Mouse (Mus musculus): ENCODE results near the gene Jakmip3. TPM values are rescaled to one million over a fixed set of nuclear protein-coding genes. Genes with fewer than 3 reads are reported as not detected.

The Jakmip3 gene
- polyA plus RNA-seq, 1 experiment from 2014 or later, result 0.59 TPM

- Histone ChIP-seq H3K27me3 (ENCODE audit: control insufficient read depth, insufficient read depth, low read length) (peaks cover 4% of the 10 kb centered on the region; the same call in 1 of the 2 replicates), H3K9me3 (replicated peaks; ENCODE audit: control insufficient read depth, low read length) (no peaks in the 10 kb centered on the region), H3K27ac (ENCODE audit: low read depth, low read length) (no peak overlapping the region), H3K4me3 (ENCODE audit: low read depth, low read length) (no peak overlapping the region), H3K36me3 (ENCODE audit: control insufficient read depth, insufficient read depth, low read length) (no peaks in the 10 kb centered on the region), H3K4me1 (ENCODE audit: control insufficient read depth, insufficient read depth, low read length) (no peaks in the 10 kb centered on the region), H3K4me2 (no peak overlapping the region), H3K9ac (ENCODE audit: low read depth, low read length) (no peak overlapping the region)
- WGBS (ENCODE audit: insufficient replicate concordance), result 67% methylated on average over 4 of the region's 4 CpGs
- ATAC-seq (replicated peaks; ENCODE audit: insufficient number of reproducible peaks, low FRiP score, low TSS enrichment), result no peak
Measured at GRCm38 (mm10) chr7:139128994-139129393, 188.5 kb downstream of the Jakmip3 start.

- H3K27ac ChIP-seq (ENCODE audit: low read depth, low read length), result no peak overlapping the region
- H3K9ac ChIP-seq (ENCODE audit: low read depth, low read length), result no peak overlapping the region
- peaks cover 2% of the 10 kb centered on the region for H3K4me1 ChIP-seq (ENCODE audit: control insufficient read depth, insufficient read depth, low read length)
- no peak for ATAC-seq (replicated peaks; ENCODE audit: insufficient number of reproducible peaks, low FRiP score, low TSS enrichment)
- no peak overlapping the region for H3K4me3 ChIP-seq (ENCODE audit: low read depth, low read length)
- H3K36me3 ChIP-seq (ENCODE audit: control insufficient read depth, insufficient read depth, low read length), result no peaks in the 10 kb centered on the region
- H3K9me3 ChIP-seq (replicated peaks; ENCODE audit: control insufficient read depth, low read length), result no peaks in the 10 kb centered on the region
- WGBS (ENCODE audit: insufficient replicate concordance), result 61% methylated on average over 6 of the region's 6 CpGs
- peaks cover 4% of the 10 kb centered on the region; the same call in 1 of the 2 replicates for H3K27me3 ChIP-seq (ENCODE audit: control insufficient read depth, insufficient read depth, low read length)
- H3K4me2 ChIP-seq, result no peak overlapping the region
Measured at GRCm38 (mm10) chr7:139130361-139130760, 189.8 kb downstream of the Jakmip3 start.

DNA sequence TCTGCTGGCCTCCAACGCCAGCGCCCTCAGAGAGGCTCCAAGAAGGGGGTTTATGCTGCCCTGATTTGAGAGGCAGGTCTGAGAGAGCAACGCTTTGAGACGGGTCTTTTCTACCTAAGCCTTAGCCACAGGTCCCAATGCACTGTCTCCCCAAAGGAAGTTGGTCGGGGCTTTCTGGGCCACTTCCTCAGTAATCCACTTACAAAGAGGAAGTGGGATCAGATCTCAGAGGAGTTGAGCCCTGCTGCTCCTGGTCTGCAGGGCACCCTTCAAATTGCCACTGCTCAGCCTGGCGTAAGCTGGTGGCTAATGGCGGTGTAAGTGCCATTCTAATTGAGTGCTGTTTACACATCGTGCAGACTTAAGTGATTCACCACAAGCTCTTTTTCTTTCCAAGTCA is 191.0 kb downstream of the Jakmip3 start:
- no peaks in the 10 kb centered on the region for H3K36me3 ChIP-seq (ENCODE audit: control insufficient read depth, insufficient read depth, low read length)
- no peaks in the 10 kb centered on the region for H3K9me3 ChIP-seq (replicated peaks; ENCODE audit: control insufficient read depth, low read length)
- H3K4me1 ChIP-seq (ENCODE audit: control insufficient read depth, insufficient read depth, low read length), result peaks cover 2% of the 10 kb centered on the region
- H3K4me2 ChIP-seq, result no peak overlapping the region
- H3K4me3 ChIP-seq (ENCODE audit: low read depth, low read length), result no peak overlapping the region
- WGBS (ENCODE audit: insufficient replicate concordance), result 70% methylated on average over 8 of the region's 8 CpGs
- H3K27me3 ChIP-seq (ENCODE audit: control insufficient read depth, insufficient read depth, low read length), result peaks cover 4% of the 10 kb centered on the region; the same call in 1 of the 2 replicates
- H3K9ac ChIP-seq (ENCODE audit: low read depth, low read length), result no peak overlapping the region
- H3K27ac ChIP-seq (ENCODE audit: low read depth, low read length), result no peak overlapping the region
- no peak for ATAC-seq (replicated peaks; ENCODE audit: insufficient number of reproducible peaks, low FRiP score, low TSS enrichment)

- no peak for ATAC-seq (replicated peaks; ENCODE audit: insufficient number of reproducible peaks, low FRiP score, low TSS enrichment)
- H3K27ac ChIP-seq (ENCODE audit: low read depth, low read length), result no peak overlapping the region
- no peaks in the 10 kb centered on the region for H3K9me3 ChIP-seq (replicated peaks; ENCODE audit: control insufficient read depth, low read length)
- WGBS (ENCODE audit: insufficient replicate concordance), result 80% methylated on average over 3 of the region's 3 CpGs
- no peak overlapping the region for H3K4me2 ChIP-seq
- H3K9ac ChIP-seq (ENCODE audit: low read depth, low read length), result no peak overlapping the region
- no peak overlapping the region for H3K4me3 ChIP-seq (ENCODE audit: low read depth, low read length)
- no peaks in the 10 kb centered on the region for H3K27me3 ChIP-seq (ENCODE audit: control insufficient read depth, insufficient read depth, low read length)
- H3K4me1 ChIP-seq (ENCODE audit: control insufficient read depth, insufficient read depth, low read length), result peaks cover 2% of the 10 kb centered on the region
- no peaks in the 10 kb centered on the region for H3K36me3 ChIP-seq (ENCODE audit: control insufficient read depth, insufficient read depth, low read length)
Measured at GRCm38 (mm10) chr7:139133446-139133845, 192.9 kb downstream of the Jakmip3 start.

Other genes with a start within 250 kb of the Jakmip3 start
- 42.8 and 43.4 TPM in 2 replicates for gene Ppp2r2d, start 94.7 kb upstream of the Jakmip3 start, polyA plus RNA-seq (2014; fragmentation: Nextera tagmentation; extraction: Ambion mirVana)
- 11.4 and 12.7 TPM in 2 replicates for gene Mapk1ip1, start 94.5 kb upstream of the Jakmip3 start, polyA plus RNA-seq (2014; fragmentation: Nextera tagmentation; extraction: Ambion mirVana)
- gene Bnip3, start 31.2 kb upstream of the Jakmip3 start, polyA plus RNA-seq (2014; fragmentation: Nextera tagmentation; extraction: Ambion mirVana), result 306 and 317 TPM in 2 replicates
- gene Dpysl4, start 145.3 kb downstream of the Jakmip3 start, polyA plus RNA-seq (2014; fragmentation: Nextera tagmentation; extraction: Ambion mirVana), result 3.9 and 4.4 TPM in 2 replicates

All from heart, embryonic 11.5 days (tissue).